Mouse (Mus musculus): ENCODE results near the gene Sbk2. TPM values are rescaled to one million over a fixed set of nuclear protein-coding genes. Genes with fewer than 3 reads are reported as not detected.

The Sbk2 gene
- total and polyA plus RNA-seq, 3 experiments, result 0.10 to 0.30 TPM; not detected in 1

GRCm38 (mm10) chr7:4971068-4971467, 6.9 kb upstream of the Sbk2 start, which contains the start of gene Sbk3:
TSS of gene Sbk3 (minus strand) at chr7:4971168.
- Histone ChIP-seq H3K4me1 (ENCODE audit: control insufficient read depth in 1 of 2, insufficient read depth in 2 of 2) (0 out of 4 replicates have a peak, but pooled peaks cover 2 to 6% of the 10 kb centered on the region in 2 experiments), H3K27me3 (replicated peaks) (peaks cover 68% of the 10 kb centered on the region), H3K9ac (ENCODE audit: insufficient read depth, low read depth) (no peak within 1 kb of the TSS), H3K27ac (ENCODE audit: insufficient read depth, low read depth) (no peak within 1 kb of the TSS), H3K36me3 (replicated peaks in 1 of 2; ENCODE audit: control insufficient read depth in 1 of 2, insufficient read depth in 1 of 2, low read length in 1 of 2) (no peaks in the 10 kb centered on the region), H3K9me3 (replicated peaks; ENCODE audit: low read length) (no peaks in the 10 kb centered on the region), H3K4me3 (replicated peaks in 1 of 3; ENCODE audit: low read depth in 2 of 3, low read length in 2 of 3, poor library complexity in 1 of 3) (no peak within 1 kb of the TSS), H3K79me2 (replicated peaks; ENCODE audit: control insufficient read depth, extremely low read depth, insufficient read depth, poor library complexity, severe bottlenecking) (no peaks in the 10 kb centered on the region), H3K4me2 (ENCODE audit: insufficient read depth, low read depth, poor library complexity, severe bottlenecking) (no peak within 1 kb of the TSS)
- no peak for DNase-seq (ENCODE audit: extremely low read depth)
- dilution Hi-C loops (cut with MboI; ENCODE audit: extremely low pct_ligation_motif_present, extremely low pct_unique_long_range_greater_than_20kb, low sequenced_read_pairs) (no loop called here), in situ Hi-C loops (cut with MboI; ENCODE audit: low pct_ligation_motif_present, low pct_unique_long_range_greater_than_20kb, low sequenced_read_pairs) (no loop called here)
- TF ChIP-seq UBTF (IDR thresholded peaks at IDR 0.05; ENCODE audit: low read depth, low read length) (no peak), KAT2A (IDR thresholded peaks at IDR 0.05; ENCODE audit: insufficient replicate concordance, low read length) (no peak), IRF4 (IDR thresholded peaks at IDR 0.05; ENCODE audit: low read depth, low read length) (no peak), ELF1 (IDR thresholded peaks at IDR 0.05; ENCODE audit: low read depth, low read length) (no peak), TCF12 (IDR thresholded peaks at IDR 0.05; ENCODE audit: low read depth, low read length) (no peak), JUND (conservative IDR thresholded peaks at IDR 0.05; ENCODE audit: low read depth, low read length) (no peak)

GRCm38 (mm10) chr7:4964988-4965387, 782 bp upstream of the Sbk2 start:
- no peak overlapping the region for H3K4me2 ChIP-seq (ENCODE audit: insufficient read depth, low read depth, poor library complexity, severe bottlenecking)
- no peak overlapping the region for H3K27ac ChIP-seq (ENCODE audit: insufficient read depth, low read depth)
- peaks cover 63% of the 10 kb centered on the region for H3K27me3 ChIP-seq (replicated peaks)
- no peak overlapping the region for H3K4me3 ChIP-seq (replicated peaks in 1 of 3; ENCODE audit: low read depth in 2 of 3, low read length in 2 of 3, poor library complexity in 1 of 3)
- DNase-seq (ENCODE audit: extremely low read depth), result no peak
- no peaks in the 10 kb centered on the region for H3K79me2 ChIP-seq (replicated peaks; ENCODE audit: control insufficient read depth, extremely low read depth, insufficient read depth, poor library complexity, severe bottlenecking)
- no peaks in the 10 kb centered on the region for H3K36me3 ChIP-seq (replicated peaks in 1 of 2; ENCODE audit: control insufficient read depth in 1 of 2, insufficient read depth in 1 of 2, low read length in 1 of 2)
- H3K4me1 ChIP-seq (ENCODE audit: control insufficient read depth in 1 of 2, insufficient read depth in 2 of 2), result peaks cover 0 to 4% of the 10 kb centered on the region in 2 experiments; a peak in 1 of 4 replicates
- no peak overlapping the region for H3K9ac ChIP-seq (ENCODE audit: insufficient read depth, low read depth)
- in situ Hi-C loops (cut with MboI; ENCODE audit: low pct_ligation_motif_present, low pct_unique_long_range_greater_than_20kb, low sequenced_read_pairs) (no loop called here), dilution Hi-C loops (cut with MboI; ENCODE audit: extremely low pct_ligation_motif_present, extremely low pct_unique_long_range_greater_than_20kb, low sequenced_read_pairs) (no loop called here)
- no peaks in the 10 kb centered on the region for H3K9me3 ChIP-seq (replicated peaks; ENCODE audit: low read length)
- TF ChIP-seq PAX5 (IDR thresholded peaks at IDR 0.05; ENCODE audit: low read length), result no peak
- TF ChIP-seq RAD21 (IDR thresholded peaks at IDR 0.05; ENCODE audit: low read depth, low read length), result no peak
- TF ChIP-seq EP300 (IDR thresholded peaks at IDR 0.05; ENCODE audit: low read length), result no peak
- TF ChIP-seq TCF12 (IDR thresholded peaks at IDR 0.05; ENCODE audit: low read depth, low read length), result no peak
- TF ChIP-seq RCOR1 (conservative IDR thresholded peaks at IDR 0.05; ENCODE audit: low read depth, low read length), result no peak
- no peak for TF ChIP-seq ZKSCAN1 (IDR thresholded peaks at IDR 0.05; ENCODE audit: borderline replicate concordance, low read depth, low read length)
- no peak for TF ChIP-seq IRF4 (IDR thresholded peaks at IDR 0.05; ENCODE audit: low read depth, low read length)
- TF ChIP-seq MEF2A (IDR thresholded peaks at IDR 0.05; ENCODE audit: borderline replicate concordance, low read depth, low read length), result no peak
- no peak for TF ChIP-seq E2F4 (IDR thresholded peaks at IDR 0.05; ENCODE audit: insufficient replicate concordance, low read depth, low read length)
- TF ChIP-seq BHLHE40 (IDR thresholded peaks at IDR 0.05; ENCODE audit: low read depth, low read length), result no peak
- no peak for TF ChIP-seq USF2 (conservative IDR thresholded peaks at IDR 0.05; ENCODE audit: low read depth, low read length)
- TF ChIP-seq MAX (IDR thresholded peaks at IDR 0.05; ENCODE audit: low read length), result no peak
- TF ChIP-seq MAZ (IDR thresholded peaks at IDR 0.05; ENCODE audit: low read depth, low read length), result no peak
- TF ChIP-seq JUND (conservative IDR thresholded peaks at IDR 0.05; ENCODE audit: low read depth, low read length), result no peak
- no peak for TF ChIP-seq JUN (IDR thresholded peaks at IDR 0.05; ENCODE audit: insufficient read depth, low read depth, low read length)
- TF ChIP-seq CTCF (conservative IDR thresholded peaks at IDR 0.05 in 1 of 2, IDR thresholded peaks at IDR 0.05 in 1 of 2; ENCODE audit: low read depth in 2 of 2, low read length in 2 of 2), result no peak
- no peak for TF ChIP-seq HCFC1 (IDR thresholded peaks at IDR 0.05; ENCODE audit: low read depth, low read length)
- no peak for TF ChIP-seq POLR2AphosphoS2 (IDR thresholded peaks at IDR 0.05; ENCODE audit: low read depth, low read length)
- no peak for TF ChIP-seq USF1 (IDR thresholded peaks at IDR 0.05; ENCODE audit: low read depth, low read length)
- TF ChIP-seq MXI1 (IDR thresholded peaks at IDR 0.05; ENCODE audit: low read depth, low read length), result no peak
